Mouse (Mus musculus) embryo, embryonic 10.5 days (tissue): ENCODE measurements around the gene Ndp.

Experiments
- DNase-seq: peaks from one replicate; pipeline ENCODE4 v3.0.0-alpha.2; 2015; ENCODE audit warnings: low spot score

The Ndp gene

GRCm38 (mm10) chrX:16911241-16911873 is at the start of gene Ndp:
TSS of gene Ndp (minus strand) at chrX:16911774.
- peak; percentile 24 for DNase-seq

GRCm38 (mm10) chrX:16954767-16955166 is 43.2 kb upstream of the Ndp start:
- no peak for DNase-seq

DNA sequence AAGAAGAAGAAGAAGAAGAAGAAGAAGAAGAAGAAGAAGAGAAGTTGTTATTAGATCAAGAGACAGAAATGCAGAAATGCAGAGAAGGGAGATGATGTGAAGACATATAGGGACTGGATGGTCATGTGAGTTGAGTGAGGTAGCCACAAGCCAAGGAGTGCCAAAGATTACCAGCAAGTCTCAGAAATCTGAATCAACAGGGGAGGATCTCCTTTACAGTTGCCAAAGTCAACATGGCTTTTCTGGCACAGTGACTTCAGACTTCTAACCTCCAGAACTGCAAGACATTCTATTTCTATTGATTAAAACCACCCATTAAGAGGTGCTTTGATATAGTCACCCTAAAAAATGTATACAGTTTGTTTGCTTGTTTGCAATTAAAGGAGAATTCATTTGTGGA is 6.4 kb upstream of the Ndp start:
- DNase-seq, result no peak

GRCm38 (mm10) chrX:16913118-16913517 is 1.5 kb upstream of the Ndp start:
- no peak for DNase-seq

DNA sequence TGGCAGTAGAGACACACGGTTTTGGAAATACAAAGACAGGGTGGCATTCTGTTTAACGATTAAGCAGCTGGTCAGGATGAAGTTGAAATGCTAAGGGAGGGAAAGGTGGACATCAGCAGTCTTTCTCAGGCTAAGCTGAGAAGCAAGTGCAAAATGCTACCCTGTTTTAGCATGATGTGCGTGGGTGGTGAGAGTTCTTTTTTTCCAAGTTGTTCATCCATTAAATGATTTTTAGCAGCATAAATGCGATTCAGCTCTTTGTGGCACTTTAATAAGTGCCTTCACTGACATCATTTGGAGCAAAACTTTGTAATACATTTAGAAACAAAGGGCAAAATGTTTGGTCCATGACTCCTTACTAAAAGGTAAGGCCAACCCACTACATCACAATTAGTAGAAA is 337 bp upstream of the Ndp start:
- DNase-seq, result no peak

- peak; percentile 28 for DNase-seq
Observed at GRCm38 (mm10) chrX:16910211-16911095, 1.1 kb downstream of the Ndp start.

DNA sequence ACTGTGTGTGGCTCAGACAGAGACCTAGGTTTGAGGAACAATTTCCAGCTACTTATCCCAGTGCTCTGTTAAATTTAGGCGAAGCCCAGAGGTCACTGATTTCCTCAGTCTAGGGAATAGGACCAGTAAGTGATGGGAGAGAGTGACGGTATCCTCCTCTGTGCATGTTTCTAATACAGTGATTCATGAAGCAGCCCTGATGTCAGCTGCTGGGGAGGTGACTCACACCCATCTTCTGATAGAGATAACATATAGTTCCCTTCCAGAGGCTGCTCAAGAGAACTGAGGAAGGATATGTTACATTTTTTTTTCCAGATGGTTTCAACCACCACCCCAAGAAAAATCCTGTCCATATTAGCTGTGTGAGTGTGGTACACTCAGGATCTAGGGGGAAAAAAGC is 2.9 kb downstream of the Ndp start:
- DNase-seq, result no peak

DNA sequence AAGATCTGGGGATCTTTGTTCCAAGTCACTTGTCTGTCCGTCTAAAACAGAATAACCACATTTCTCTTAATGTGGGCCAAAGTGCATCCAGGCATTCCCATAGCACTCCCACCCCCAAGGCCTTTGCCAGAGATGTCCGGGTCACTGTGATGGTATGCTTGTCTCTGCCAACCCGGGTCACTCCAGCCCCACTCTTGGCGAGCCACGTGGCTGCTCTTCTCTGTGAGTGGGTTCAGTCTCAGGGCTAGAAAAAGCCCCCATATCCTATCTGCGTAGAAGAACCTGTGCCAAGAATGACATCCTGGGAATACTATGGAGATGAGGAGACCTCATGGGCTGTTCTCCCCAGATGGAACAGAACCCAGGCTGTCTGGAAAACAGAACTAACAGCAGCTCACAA is 4.0 kb downstream of the Ndp start:
- DNase-seq, result no peak

GRCm38 (mm10) chrX:16894377-16895175 is 17.0 kb downstream of the Ndp start:
- DNase-seq, result peak; percentile 79

DNA sequence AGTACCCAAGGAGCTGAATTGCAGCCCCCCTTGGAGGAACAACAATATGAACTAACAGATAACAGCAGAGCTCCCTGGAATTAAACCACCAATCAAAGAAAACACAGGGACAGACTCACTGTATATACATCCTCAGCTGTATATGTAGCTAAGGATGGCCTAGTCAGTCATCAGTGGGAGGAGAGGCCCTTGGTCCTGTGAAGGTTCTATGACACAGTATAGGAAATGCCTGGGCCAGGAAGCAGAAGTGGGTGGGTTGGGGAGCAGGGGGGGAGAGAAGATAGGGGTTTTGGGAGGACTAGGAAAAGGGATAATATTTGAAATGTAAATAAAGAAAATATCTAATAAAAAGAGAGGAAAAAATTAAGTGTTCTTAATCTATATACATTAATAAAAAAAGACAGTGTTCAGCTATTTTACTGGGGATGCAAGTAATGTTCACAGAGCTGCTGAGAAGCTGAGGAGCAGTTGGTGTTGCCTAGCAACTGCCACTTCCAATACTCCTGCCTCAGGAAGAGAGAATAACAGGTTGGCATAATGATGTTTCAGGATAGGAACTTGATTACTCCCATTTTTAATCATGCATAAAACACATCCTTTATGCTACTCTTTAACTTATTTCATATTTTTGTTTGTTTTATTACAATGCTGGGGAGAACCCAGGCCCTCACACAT is 43.8 kb downstream of the Ndp start:
- DNase-seq, result no peak

- peak; percentile 50 for DNase-seq
Observed at GRCm38 (mm10) chrX:16860244-16860643, 51.3 kb downstream of the Ndp start.

- no peak for DNase-seq
Observed at GRCm38 (mm10) chrX:16846034-16846433, 65.5 kb downstream of the Ndp start.

GRCm38 (mm10) chrX:16841443-16841842 is 70.1 kb downstream of the Ndp start:
- no peak for DNase-seq

DNA sequence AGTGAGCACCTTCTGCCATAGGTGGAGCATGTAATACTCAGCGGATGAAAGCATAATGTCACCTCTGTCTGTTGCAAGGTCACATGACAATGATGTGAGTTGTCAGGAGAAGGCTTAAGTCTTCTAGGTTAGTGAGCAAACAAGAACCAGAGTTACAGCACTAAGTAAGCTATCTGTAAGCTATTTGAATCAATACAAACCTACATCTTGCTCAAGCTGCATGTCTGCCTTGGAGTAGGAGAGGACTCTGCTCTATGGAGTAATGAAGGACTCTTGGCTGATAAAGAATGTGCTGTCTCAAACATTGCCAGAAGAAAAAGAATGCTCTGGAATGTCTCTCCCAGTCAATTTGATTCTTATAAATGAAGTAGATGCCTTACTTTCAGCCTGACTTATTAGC is 74.3 kb downstream of the Ndp start:
- no peak for DNase-seq

- no peak for DNase-seq
Observed at GRCm38 (mm10) chrX:16836488-16837082, 75.0 kb downstream of the Ndp start.
